Mouse (Mus musculus) cerebellum, postnatal 25 days (tissue): ENCODE results near the gene Agrp.
A peak's percentile ranks its signal among the peaks of the same experiment; 100 is the strongest.
"Not testable (repeated sequence)": the region's sequence is repeated elsewhere in the genome, so short reads cannot be mapped to it uniquely, and the experiment has no call there.

Experiments
- DNase-seq, 2 experiments: peaks; one replicate each; pipeline ENCODE4 v3.0.0; 2021; ENCODE audit warnings: mixed read lengths in 2 of 2

Agrp gene

GRCm38 (mm10) chr8:105621841-105622240, 15.4 kb downstream of the Agrp start:
- DNase-seq: no peak

- no peak for DNase-seq
Measured at GRCm38 (mm10) chr8:105620946-105621720, 16.1 kb downstream of the Agrp start.

GRCm38 (mm10) chr8:105620211-105620610, 17.0 kb downstream of the Agrp start:
- no peak for DNase-seq

GRCm38 (mm10) chr8:105618892-105619591, 18.2 kb downstream of the Agrp start:
- DNase-seq: no peak

- DNase-seq: no peak
Measured at GRCm38 (mm10) chr8:105618279-105618634, 18.9 kb downstream of the Agrp start.

GRCm38 (mm10) chr8:105617451-105618278, 19.5 kb downstream of the Agrp start:
- no peak for DNase-seq

GRCm38 (mm10) chr8:105615942-105616341, 21.3 kb downstream of the Agrp start:
- no peak for DNase-seq

- peak in 1 of 2 experiments; percentile 48 for DNase-seq
Measured at GRCm38 (mm10) chr8:105613830-105614511, 23.2 kb downstream of the Agrp start.

GRCm38 (mm10) chr8:105613037-105613436, 24.2 kb downstream of the Agrp start:
- peak; percentile 53 to 71 for DNase-seq

- no peak for DNase-seq
Measured at GRCm38 (mm10) chr8:105611836-105612235, 25.4 kb downstream of the Agrp start.

GRCm38 (mm10) chr8:105609771-105610170, 27.4 kb downstream of the Agrp start:
- no peak for DNase-seq

GRCm38 (mm10) chr8:105609355-105609754, 27.8 kb downstream of the Agrp start:
- DNase-seq: no peak

- DNase-seq: peak in 1 of 2 experiments; percentile 56
Measured at GRCm38 (mm10) chr8:105607684-105608083, 29.5 kb downstream of the Agrp start.

- DNase-seq: peak in 1 of 2 experiments; percentile 33
Measured at GRCm38 (mm10) chr8:105607062-105607461, 30.1 kb downstream of the Agrp start.

- peak; percentile 80 to 81 for DNase-seq
Measured at GRCm38 (mm10) chr8:105606189-105607023, 30.8 kb downstream of the Agrp start.

GRCm38 (mm10) chr8:105605491-105606188, 31.6 kb downstream of the Agrp start:
- DNase-seq: peak; percentile 69 to 72

- DNase-seq: peak; percentile 84 to 90
Measured at GRCm38 (mm10) chr8:105604804-105605381, 32.3 kb downstream of the Agrp start, which contains the start of gene Ripor1. Gene Ripor1 (plus strand): TSS chr8:105605255.

GRCm38 (mm10) chr8:105602540-105602939, 34.7 kb downstream of the Agrp start:
- DNase-seq: not testable (repeated sequence)

- no peak for DNase-seq
Measured at GRCm38 (mm10) chr8:105601301-105601700, 35.9 kb downstream of the Agrp start.

- no peak for DNase-seq
Measured at GRCm38 (mm10) chr8:105598777-105599176, 38.4 kb downstream of the Agrp start.
